Mouse (Mus musculus): ENCODE results near the gene Tubgcp4. TPM values are rescaled to one million over a fixed set of nuclear protein-coding genes. Genes with fewer than 3 reads are reported as not detected.
A peak's percentile ranks its signal among the peaks of the same experiment; 100 is the strongest.
"Not testable (repeated sequence)": the region's sequence is repeated elsewhere in the genome, so short reads cannot be mapped to it uniquely, and the experiment has no call there.

The Tubgcp4 gene
- total RNA-seq (2017), result 67.0 and 73.2 TPM in 2 replicates

- no peak for ATAC-seq (ENCODE audit: extremely low read depth, insufficient number of reproducible peaks, low FRiP score, poor library complexity, severe bottlenecking)
Measured at GRCm38 (mm10) chr2:121170481-121170971, at the start of gene Tubgcp4. TSS of gene Tubgcp4 (plus strand) at chr2:121170654.

DNA sequence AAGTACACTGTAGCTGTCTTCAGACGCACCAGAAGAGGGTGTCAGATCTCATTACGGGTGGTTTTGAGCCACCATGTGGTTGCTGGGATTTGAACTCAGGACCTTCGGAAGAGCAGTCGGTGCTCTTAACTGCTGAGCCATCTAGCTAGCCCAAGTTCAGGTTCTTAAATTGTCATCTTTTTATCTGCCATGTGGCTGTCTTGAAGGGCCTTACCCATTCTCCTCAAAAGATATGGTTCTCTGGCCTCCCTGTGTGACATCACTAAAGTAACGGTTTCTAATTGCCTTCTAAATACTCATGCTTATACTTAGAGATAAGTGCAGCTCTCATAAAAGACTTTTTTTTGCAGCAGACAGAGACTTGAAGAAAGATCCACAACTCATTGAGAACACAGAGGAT is 44.2 kb upstream of the Tubgcp4 start:
- ATAC-seq (ENCODE audit: extremely low read depth, insufficient number of reproducible peaks, low FRiP score, poor library complexity, severe bottlenecking), result not testable (repeated sequence)

DNA sequence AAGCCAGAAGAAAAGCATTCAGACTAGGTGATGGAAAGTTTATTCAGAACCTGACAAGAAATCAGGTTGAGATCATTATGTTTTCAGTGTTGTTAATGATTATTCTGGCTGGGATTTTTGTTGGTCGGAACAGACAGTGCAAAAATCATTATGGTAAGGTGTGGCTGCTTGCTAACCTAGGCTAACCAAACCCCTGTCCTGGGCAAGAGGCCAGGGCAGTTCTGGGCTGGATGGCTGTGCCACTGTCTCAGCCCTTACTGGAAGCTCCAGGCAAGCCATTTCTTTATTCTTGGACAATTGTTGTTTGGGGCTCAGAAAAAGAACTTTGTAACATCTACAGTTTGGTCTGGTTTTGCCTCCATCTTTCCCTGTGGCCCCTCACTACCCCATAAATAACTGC is 42.9 kb upstream of the Tubgcp4 start:
- ATAC-seq (ENCODE audit: extremely low read depth, insufficient number of reproducible peaks, low FRiP score, poor library complexity, severe bottlenecking), result no peak

GRCm38 (mm10) chr2:121128865-121129620 is 41.4 kb upstream of the Tubgcp4 start:
- no peak for ATAC-seq (ENCODE audit: extremely low read depth, insufficient number of reproducible peaks, low FRiP score, poor library complexity, severe bottlenecking)

DNA sequence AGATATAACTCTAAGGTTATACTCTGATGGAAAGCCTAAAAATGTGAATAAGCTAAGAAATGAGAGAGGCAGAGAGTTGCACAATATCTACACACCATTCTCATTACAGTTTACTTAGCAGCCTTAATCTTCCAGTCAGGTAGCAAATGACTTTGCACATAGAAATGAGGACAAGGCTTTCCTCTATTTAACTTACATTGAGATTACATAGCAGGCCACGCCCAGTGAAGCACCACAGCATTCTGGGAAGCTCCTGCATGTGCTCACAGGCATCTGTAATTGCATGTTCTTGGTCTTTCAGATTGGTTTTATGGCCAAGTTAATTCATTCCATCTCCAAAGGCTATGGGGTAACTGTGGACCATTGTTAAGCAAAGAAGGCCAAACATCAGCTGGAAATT is 37.6 kb upstream of the Tubgcp4 start:
- ATAC-seq (ENCODE audit: extremely low read depth, insufficient number of reproducible peaks, low FRiP score, poor library complexity, severe bottlenecking), result no peak

DNA sequence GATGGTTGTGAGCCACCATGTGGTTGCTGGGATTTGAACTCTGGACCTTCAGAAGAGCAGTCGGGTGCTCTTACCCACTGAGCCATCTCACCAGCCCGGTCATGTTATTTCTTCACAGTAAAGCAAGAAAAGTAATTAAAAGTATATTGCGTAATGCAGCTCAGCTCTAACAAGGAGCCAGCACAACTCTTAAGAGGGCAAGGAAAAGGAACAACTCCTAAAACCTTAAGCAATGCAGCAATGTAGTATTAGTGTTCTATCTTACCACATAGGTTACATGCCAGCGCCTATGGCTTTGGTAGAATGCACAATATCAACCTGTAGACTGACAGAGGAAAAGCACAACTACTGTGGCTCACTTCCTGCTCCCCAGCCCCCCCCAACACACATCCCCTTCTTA is 33.1 kb upstream of the Tubgcp4 start:
- no peak for ATAC-seq (ENCODE audit: extremely low read depth, insufficient number of reproducible peaks, low FRiP score, poor library complexity, severe bottlenecking)

DNA sequence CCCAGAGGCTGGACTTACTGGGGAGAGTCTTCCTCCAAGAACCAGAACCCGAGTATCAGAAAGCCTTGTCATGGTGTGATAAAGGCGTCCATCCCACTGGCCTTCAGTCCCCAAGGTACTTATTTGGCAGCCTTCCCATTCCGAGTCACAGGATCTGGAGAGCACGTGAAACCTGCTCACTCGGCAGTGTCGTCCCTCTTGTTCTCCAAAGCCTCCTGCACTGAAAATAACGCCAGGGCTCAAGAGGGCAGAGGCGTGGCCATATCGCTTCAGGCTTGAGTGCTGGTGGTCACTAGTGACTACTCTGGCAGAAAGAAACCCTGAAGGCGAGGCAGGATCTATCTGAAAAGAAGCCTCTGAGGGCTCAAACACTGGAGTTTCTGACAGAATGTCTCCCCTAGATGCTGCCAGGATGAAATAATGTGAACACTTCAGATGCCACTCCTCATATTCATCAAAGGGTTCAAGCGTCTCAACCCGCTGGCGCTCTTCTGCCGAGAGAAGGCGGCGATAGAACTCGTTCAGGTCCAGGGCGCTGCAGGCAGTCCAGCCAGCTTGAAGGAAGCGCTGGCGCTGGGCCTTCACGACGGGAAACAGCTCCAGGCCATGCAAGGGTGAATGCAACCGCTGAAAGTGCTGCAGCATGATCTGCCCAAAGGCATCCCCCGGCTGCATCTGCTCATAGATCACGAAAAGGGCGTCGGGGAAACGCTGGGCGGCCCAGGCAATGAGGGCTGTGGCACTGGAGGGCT is 31.0 kb upstream of the Tubgcp4 start:
- ATAC-seq (ENCODE audit: extremely low read depth, insufficient number of reproducible peaks, low FRiP score, poor library complexity, severe bottlenecking), result no peak

- ATAC-seq (ENCODE audit: extremely low read depth, insufficient number of reproducible peaks, low FRiP score, poor library complexity, severe bottlenecking), result peak; percentile 78
Measured at GRCm38 (mm10) chr2:121140018-121140882, 30.2 kb upstream of the Tubgcp4 start, which contains the start of the genes Adal and Lcmt2. TSS of gene Adal (plus strand) at chr2:121140428. TSS of gene Lcmt2 (minus strand) at chr2:121140653.

GRCm38 (mm10) chr2:121141216-121142035 is 29.0 kb upstream of the Tubgcp4 start:
- ATAC-seq (ENCODE audit: extremely low read depth, insufficient number of reproducible peaks, low FRiP score, poor library complexity, severe bottlenecking), result no peak

- no peak for ATAC-seq (ENCODE audit: extremely low read depth, insufficient number of reproducible peaks, low FRiP score, poor library complexity, severe bottlenecking)
Measured at GRCm38 (mm10) chr2:121142415-121142814, 28.0 kb upstream of the Tubgcp4 start.

DNA sequence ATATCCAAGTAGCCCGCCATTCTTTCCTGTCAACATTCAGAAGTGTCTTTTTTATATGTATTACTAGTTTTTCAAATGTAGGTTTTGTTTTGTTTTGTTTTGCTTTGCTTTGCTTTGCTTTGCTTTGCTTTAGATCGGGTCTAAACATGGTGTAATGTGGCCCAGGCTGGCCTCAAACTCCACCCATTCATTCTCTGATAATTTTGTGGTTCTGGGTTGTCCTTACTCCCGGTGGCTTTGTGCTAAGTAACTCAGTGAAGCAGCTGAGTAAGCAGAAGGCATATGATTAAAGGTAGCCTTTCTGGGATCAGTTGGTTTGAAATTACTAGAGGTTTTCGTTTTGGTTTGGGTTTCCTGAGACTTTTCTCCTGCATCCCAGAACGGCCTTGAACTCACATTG is 20.8 kb upstream of the Tubgcp4 start:
- ATAC-seq (ENCODE audit: extremely low read depth, insufficient number of reproducible peaks, low FRiP score, poor library complexity, severe bottlenecking), result no peak

- ATAC-seq (ENCODE audit: extremely low read depth, insufficient number of reproducible peaks, low FRiP score, poor library complexity, severe bottlenecking), result no peak
Measured at GRCm38 (mm10) chr2:121153100-121153499, 17.4 kb upstream of the Tubgcp4 start.

- ATAC-seq (ENCODE audit: extremely low read depth, insufficient number of reproducible peaks, low FRiP score, poor library complexity, severe bottlenecking), result no peak
Measured at GRCm38 (mm10) chr2:121169173-121169572, 1.3 kb upstream of the Tubgcp4 start.

GRCm38 (mm10) chr2:121169902-121170301 is 552 bp upstream of the Tubgcp4 start:
- ATAC-seq (ENCODE audit: extremely low read depth, insufficient number of reproducible peaks, low FRiP score, poor library complexity, severe bottlenecking), result no peak; the same call in 1 of the 2 replicates

GRCm38 (mm10) chr2:121170980-121171742 is 707 bp downstream of the Tubgcp4 start, which contains the start of gene Zscan29:
TSS of gene Zscan29 (minus strand) at chr2:121171125.
- peak; percentile 80 for ATAC-seq (ENCODE audit: extremely low read depth, insufficient number of reproducible peaks, low FRiP score, poor library complexity, severe bottlenecking)

DNA sequence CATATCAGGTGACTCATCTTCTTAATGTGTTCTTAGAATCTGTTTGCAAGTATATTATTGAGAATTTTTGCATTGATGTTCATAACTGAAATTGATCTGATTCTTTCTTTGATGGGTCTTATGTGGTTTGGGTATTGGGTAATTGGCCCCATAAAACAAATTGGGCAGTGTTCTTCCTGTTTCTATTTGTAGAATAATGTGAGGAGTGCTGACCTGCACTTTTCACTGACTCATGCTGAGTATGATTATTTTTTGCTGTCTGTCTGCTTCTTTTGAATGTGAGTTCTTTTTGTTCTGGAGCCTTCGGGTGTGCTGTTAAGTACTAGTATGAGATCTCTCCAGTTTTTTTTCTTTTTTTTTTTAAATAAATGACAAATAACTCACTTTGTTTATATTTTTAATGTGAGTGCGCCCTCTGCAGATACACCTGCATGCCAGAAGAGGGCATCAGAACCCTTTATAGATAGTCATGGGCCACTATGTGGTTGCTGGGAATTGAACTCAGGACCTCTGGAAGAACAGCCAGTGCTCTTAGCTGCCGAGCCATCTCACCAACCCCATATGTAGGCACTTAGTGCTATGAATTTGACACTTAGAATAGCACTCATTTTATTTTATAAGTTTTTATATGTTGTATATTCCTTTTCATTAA is 8.5 kb downstream of the Tubgcp4 start:
- no peak for ATAC-seq (ENCODE audit: extremely low read depth, insufficient number of reproducible peaks, low FRiP score, poor library complexity, severe bottlenecking)

DNA sequence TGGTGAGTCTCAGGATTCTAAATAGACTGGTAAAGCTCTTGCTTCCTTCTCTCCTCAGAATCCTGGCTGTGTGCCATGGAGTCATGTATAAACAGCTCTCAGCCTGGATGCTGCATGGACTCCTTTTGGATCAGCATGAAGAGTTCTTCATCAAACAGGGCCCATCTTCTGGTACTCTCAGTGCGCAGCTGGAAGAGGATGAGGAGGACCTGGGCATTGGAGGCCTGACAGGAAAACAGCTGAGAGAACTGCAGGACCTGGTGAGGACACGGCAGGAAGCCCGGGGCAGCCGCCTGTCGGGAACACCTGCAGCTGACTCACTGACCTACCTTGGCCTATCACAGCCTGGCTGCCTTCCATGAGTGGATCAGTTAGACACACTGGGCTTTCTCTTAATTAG is 13.0 kb downstream of the Tubgcp4 start:
- no peak for ATAC-seq (ENCODE audit: extremely low read depth, insufficient number of reproducible peaks, low FRiP score, poor library complexity, severe bottlenecking)

Measured in neutrophil, adult 5-6 weeks (primary cell).